Mouse (Mus musculus) heart, adult 2 months (tissue): ENCODE results near the gene Cd200r3.

Experiments
- CTCF ChIP-seq: fragments of 200-600 bp; IDR thresholded peaks from 2 replicates; pipeline ENCODE4 v1.8.1; 2022; ENCODE audit warnings: antibody characterized with exemption, mild to moderate bottlenecking, moderate library complexity
- EP300 ChIP-seq: fragments of 200-500 bp; IDR thresholded peaks from 2 replicates; pipeline ENCODE4 v1.6.1; 2011; ENCODE audit warnings: low read depth, low read length, control low read depth; ENCODE audit not compliant: insufficient read depth

- no peak for TF ChIP-seq CTCF
- TF ChIP-seq EP300: no peak
Observed at GRCm38 (mm10) chr16:45007807-45008206, 64.3 kb downstream of the Cd200r3 start.
